ENCODE assay signal across 5 mouse cellular contexts in the genomic region with DNA sequence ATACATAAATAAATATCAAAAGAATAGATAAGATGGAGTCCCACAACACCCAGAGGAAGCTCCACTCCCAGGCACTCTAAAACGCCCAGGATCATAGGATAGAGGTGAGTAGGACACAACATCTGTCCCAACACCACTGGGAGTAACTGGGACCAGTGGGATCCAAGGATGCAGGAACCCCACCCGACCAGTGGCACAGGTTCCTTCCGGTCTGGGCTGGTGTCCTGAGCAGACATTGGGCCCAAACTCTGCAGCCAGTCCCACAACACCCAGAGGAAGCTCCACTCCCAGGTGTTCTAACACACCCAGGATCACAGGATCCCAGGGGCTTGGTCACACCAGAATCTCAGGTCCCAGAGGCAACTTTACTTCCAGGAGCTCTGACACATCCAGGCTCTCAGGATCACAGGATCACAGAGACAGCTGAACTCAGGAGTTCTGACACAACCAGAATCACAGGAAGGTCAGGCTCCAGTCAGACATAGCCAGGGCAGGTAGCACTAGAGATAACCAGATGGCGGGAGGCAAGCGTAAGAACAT.
DNase-seq lines count a peak whose midpoint lies in the region; ATAC-seq lines count a peak whose summit lies in the region.
"Not testable (repeated sequence)": the region's sequence is repeated elsewhere in the genome, so short reads cannot be mapped to it uniquely, and the experiment has no call there.

No protein-coding gene starts in this region.

- H3K27ac ChIP-seq in forebrain, embryonic 11.5 days (ENCODE audit: low read depth, low read length); heart, embryonic 10.5 days; limb, embryonic 10.5 days: not testable (repeated sequence)

- DNase-seq in forebrain, embryonic 11.5 days (ENCODE audit: low spot score), result peak; percentile 21
- peak; percentile 62 for DNase-seq in heart, embryonic 10.5 days (ENCODE audit: low spot score)
- DNase-seq in limb, embryonic 10.5 days (ENCODE audit: low spot score), result peak; percentile 9
- peak; percentile 5 to 8 for DNase-seq in right cerebral cortex, postnatal 10 days (ENCODE audit: low spot score in 2 of 2)
- peak; percentile 34 for DNase-seq in testis, postnatal 10 days (ENCODE audit: low spot score)

- H3K4me1 ChIP-seq in forebrain, embryonic 11.5 days (replicated peaks; ENCODE audit: control insufficient read depth, insufficient read depth, low read length); heart, embryonic 10.5 days; limb, embryonic 10.5 days: not testable (repeated sequence)

- H3K4me2 ChIP-seq in forebrain, embryonic 11.5 days (ENCODE audit: low read depth, low read length, severe bottlenecking), result not testable (repeated sequence)

- not testable (repeated sequence) for H3K9ac ChIP-seq in forebrain, embryonic 11.5 days (ENCODE audit: low read length)

- not testable (repeated sequence) for H3K4me3 ChIP-seq in forebrain, embryonic 11.5 days (ENCODE audit: low read depth, low read length); heart, embryonic 10.5 days; limb, embryonic 10.5 days

- ATAC-seq in forebrain, embryonic 11.5 days (replicated peaks; ENCODE audit: low FRiP score), result not testable (repeated sequence)

- 90% methylated on average over 5 of the region's 5 CpGs for WGBS in forebrain, embryonic 11.5 days
- 82% methylated on average over 5 of the region's 5 CpGs for WGBS in heart, embryonic 10.5 days
- 90% methylated on average over 5 of the region's 5 CpGs for WGBS in limb, embryonic 10.5 days

- not testable (repeated sequence) for H3K27me3 ChIP-seq in forebrain, embryonic 11.5 days (ENCODE audit: control insufficient read depth, insufficient read depth, low read length); heart, embryonic 10.5 days (ENCODE audit: insufficient read depth, poor library complexity, severe bottlenecking); limb, embryonic 10.5 days (ENCODE audit: low read depth, poor library complexity, severe bottlenecking)

- not testable (repeated sequence) for H3K9me3 ChIP-seq in forebrain, embryonic 11.5 days (ENCODE audit: control insufficient read depth, low read length); heart, embryonic 10.5 days; limb, embryonic 10.5 days (replicated peaks)

- H3K36me3 ChIP-seq in forebrain, embryonic 11.5 days (ENCODE audit: control insufficient read depth, insufficient read depth, low read length); heart, embryonic 10.5 days; limb, embryonic 10.5 days: not testable (repeated sequence)

Comparison
In these comparisons a context has a peak if more than half of its experiments do, and no peak if none do; other contexts are left out.
1. DNase-seq: peak in every context shown above with its lines; median percentile 62 in heart, embryonic 10.5 days; 34 in testis, postnatal 10 days; 21 in forebrain, embryonic 11.5 days; 9 in limb, embryonic 10.5 days; 6 in right cerebral cortex, postnatal 10 days.